Mouse (Mus musculus) bone marrow, adult 2 months (tissue): ENCODE measurements around the gene Pten.

Source experiments
- CTCF ChIP-seq: fragments of 200-500 bp; IDR thresholded peaks from 2 replicates; pipeline ENCODE4 v1.5.1; 2011; ENCODE audit warnings: low read length, control low read depth; ENCODE audit not compliant: control insufficient read depth, insufficient read depth
- POLR2A ChIP-seq: fragments of 200-500 bp; IDR thresholded peaks from 2 replicates; pipeline ENCODE4 v1.6.1; 2011; ENCODE audit warnings: low read depth, mild to moderate bottlenecking, control low read depth, low read length, borderline replicate concordance; ENCODE audit not compliant: control insufficient read depth

DNA sequence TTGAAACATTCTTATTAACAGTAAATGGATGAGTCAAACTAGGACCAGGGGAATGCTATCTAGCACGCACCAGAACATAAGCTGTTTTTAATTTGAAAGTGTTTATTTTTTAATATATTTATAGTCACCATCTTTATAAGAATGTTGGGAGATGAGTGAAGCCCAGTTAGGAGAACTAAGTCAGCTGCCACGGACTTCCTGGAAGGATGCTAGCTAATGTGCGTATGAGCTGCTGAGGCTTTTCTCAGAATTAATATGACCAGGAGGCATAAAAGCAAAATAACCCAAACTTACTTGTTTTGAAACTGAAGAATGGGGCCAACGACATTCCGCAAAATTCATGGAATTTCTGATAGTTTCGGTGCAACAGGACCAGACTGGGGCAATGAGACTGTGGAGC is 83.2 kb downstream of the Pten start:
- TF ChIP-seq CTCF, result no peak
- TF ChIP-seq POLR2A, result no peak
